Mouse (Mus musculus) thymus, adult 2 months (tissue): ENCODE data around the gene Cd86. TPM values are rescaled to one million over a fixed set of nuclear protein-coding genes. Genes with fewer than 3 reads are reported as not detected.

ENCODE experiments used
- DNase-seq: peaks from one replicate; pipeline ENCODE4 v3.0.0; 2021
- H3K27ac ChIP-seq: fragments of 200-500 bp; 2 replicates; pipeline ENCODE4 v1.5.1; 2012; ENCODE audit warnings: low read length, control low read depth; ENCODE audit not compliant: control insufficient read depth, insufficient read depth
- H3K27me3 ChIP-seq: fragments of 200-500 bp; 2 replicates; pipeline ENCODE4 v1.6.1; 2012; ENCODE audit warnings: mild to moderate bottlenecking, low read length, moderate library complexity, mixed read lengths; ENCODE audit not compliant: control insufficient read depth, insufficient read depth
- H3K36me3 ChIP-seq: fragments of 200-500 bp; 2 replicates; pipeline ENCODE4 v1.6.1; 2012; ENCODE audit warnings: mild to moderate bottlenecking, low read length, moderate library complexity; ENCODE audit not compliant: control insufficient read depth, insufficient read depth
- H3K4me1 ChIP-seq: fragments of 200-500 bp; replicated peaks from 2 replicates; pipeline ENCODE4 v1.6.1; 2012; ENCODE audit warnings: low read length; ENCODE audit not compliant: control insufficient read depth, insufficient read depth
- H3K4me3 ChIP-seq: fragments of 200-500 bp; 2 replicates; pipeline ENCODE4 v1.5.1; 2012; ENCODE audit warnings: mild to moderate bottlenecking, low read length, control low read depth, moderate library complexity; ENCODE audit not compliant: control insufficient read depth, insufficient read depth
- CTCF ChIP-seq: fragments of 200-500 bp; IDR thresholded peaks from 2 replicates; pipeline ENCODE4 v1.5.1; 2012; ENCODE audit warnings: mild to moderate bottlenecking, control low read depth, low read length, moderate library complexity, borderline replicate concordance; ENCODE audit not compliant: control insufficient read depth, poor library complexity, insufficient read depth; ENCODE audit errors: extremely low read depth
- POLR2A ChIP-seq: fragments of 200-500 bp; IDR thresholded peaks from 2 replicates; pipeline ENCODE4 v1.6.1; 2012; ENCODE audit warnings: mild to moderate bottlenecking, low read length, control low read depth, moderate library complexity; ENCODE audit not compliant: control insufficient read depth, poor library complexity, insufficient read depth; ENCODE audit errors: extremely low read depth
- WGBS: fragments of 180-500 bp; shearing (Covaris S2); methylation state at CpG from one replicate; pipeline ENCODE4 v1.1.7; 2018; 5-methylcytosine and 5-hydroxymethylcytosine counted together
- polyA plus RNA-seq: library from polyadenylated mRNA; depleted of rRNA; stranded (reverse); fragments of >200 nt; gene quantifications from 2 replicates; pipeline ENCODE4 v1.2.3, GENCODE M21; 2012; rRNA removed

The Cd86 gene
- 10.7 and 15.3 TPM in 2 replicates for polyA plus RNA-seq

- Histone ChIP-seq H3K27me3 (no peaks in the 10 kb centered on the region), H3K4me3 (peak within 1 kb of the TSS; percentile 17), H3K27ac (peak within 1 kb of the TSS; percentile 47), H3K4me1 (peaks cover 6% of the 10 kb centered on the region; the same call in 1 of the 2 replicates), H3K36me3 (no peaks in the 10 kb centered on the region)
- DNase-seq = no peak
- 7% methylated on average over 13 of the region's 13 CpGs for WGBS
- TF ChIP-seq POLR2A (no peak), CTCF (no peak)
Observed at GRCm38 (mm10) chr16:36665782-36666181, at the start of gene Cd86. Gene Cd86, minus strand, starts transcription at chr16:36666081.

GRCm38 (mm10) chr16:36711760-36712159, 45.9 kb upstream of the Cd86 start:
- no peak for TF ChIP-seq POLR2A
- TF ChIP-seq CTCF = no peak
- DNase-seq = no peak
- no peaks in the 10 kb centered on the region for H3K27me3 ChIP-seq
- H3K4me3 ChIP-seq = no peak overlapping the region
- H3K27ac ChIP-seq = no peak overlapping the region
- peaks cover 3% of the 10 kb centered on the region; the same call in 1 of the 2 replicates for H3K4me1 ChIP-seq
- WGBS = 33% methylated on average over 12 of the region's 12 CpGs
- no peaks in the 10 kb centered on the region for H3K36me3 ChIP-seq

- DNase-seq = no peak
- WGBS = 93% methylated on average over 2 of the region's 2 CpGs
- Histone ChIP-seq H3K4me3 (no peak overlapping the region), H3K27me3 (no peaks in the 10 kb centered on the region), H3K4me1 (peaks cover 3% of the 10 kb centered on the region; the same call in 1 of the 2 replicates), H3K36me3 (no peaks in the 10 kb centered on the region), H3K27ac (no peak overlapping the region)
- no peak for TF ChIP-seq CTCF
- no peak for TF ChIP-seq POLR2A
Observed at GRCm38 (mm10) chr16:36710794-36711193, 44.9 kb upstream of the Cd86 start.

- Histone ChIP-seq H3K36me3 (no peaks in the 10 kb centered on the region), H3K4me1 (peaks cover 3% of the 10 kb centered on the region; the same call in 1 of the 2 replicates), H3K27me3 (no peaks in the 10 kb centered on the region), H3K4me3 (no peak overlapping the region), H3K27ac (no peak overlapping the region)
- TF ChIP-seq POLR2A = no peak
- TF ChIP-seq CTCF = no peak
- 19% methylated on average over 17 of the region's 17 CpGs for WGBS
- no peak for DNase-seq
Observed at GRCm38 (mm10) chr16:36709405-36709804, 43.5 kb upstream of the Cd86 start.

GRCm38 (mm10) chr16:36708751-36709150, 42.9 kb upstream of the Cd86 start:
- no peak for DNase-seq
- WGBS = 14% methylated on average over 7 of the region's 7 CpGs
- Histone ChIP-seq H3K4me3 (no peak overlapping the region), H3K36me3 (no peaks in the 10 kb centered on the region), H3K4me1 (peaks cover 3% of the 10 kb centered on the region; the same call in 1 of the 2 replicates), H3K27ac (no peak overlapping the region), H3K27me3 (no peaks in the 10 kb centered on the region)
- TF ChIP-seq POLR2A = no peak

GRCm38 (mm10) chr16:36707702-36708423, 42.0 kb upstream of the Cd86 start:
- TF ChIP-seq POLR2A (no peak), CTCF (no peak)
- 81% methylated on average over 6 of the region's 6 CpGs for WGBS

More at GRCm38 (mm10) chr16:36707702-36708423, 42.0 kb upstream of the Cd86 start:
- Histone ChIP-seq H3K4me3 (no peak overlapping the region), H3K27me3 (no peaks in the 10 kb centered on the region), H3K4me1 (peaks cover 3% of the 10 kb centered on the region; the same call in 1 of the 2 replicates), H3K36me3 (no peaks in the 10 kb centered on the region), H3K27ac (no peak overlapping the region)
- DNase-seq = no peak
